Mouse (Mus musculus): ENCODE data around the gene 9330182L06Rik.

DNA sequence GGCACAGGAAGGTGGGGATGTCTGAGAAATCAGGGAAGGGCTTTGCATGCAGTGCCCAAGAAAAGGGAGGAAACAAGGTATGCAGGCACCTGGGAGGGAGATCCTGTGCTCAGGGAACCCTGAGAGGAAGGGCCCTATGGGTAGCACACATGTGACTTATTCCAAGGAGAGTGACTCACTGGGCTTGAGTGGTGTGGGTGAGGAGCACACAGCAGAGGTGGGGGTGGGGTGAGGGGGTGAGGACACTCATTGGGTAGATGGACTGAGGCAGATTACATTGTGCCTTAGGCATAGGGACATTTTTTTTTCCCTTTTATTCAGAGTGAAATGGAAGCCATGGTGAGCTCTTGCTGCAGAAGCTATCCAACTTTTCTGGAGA, 30.6 kb downstream of the 9330182L06Rik start:
- TF ChIP-seq ZC3H11A (IDR thresholded peaks at IDR 0.05; ENCODE audit: borderline replicate concordance, low read depth, low read length) (no peak), HCFC1 (IDR thresholded peaks at IDR 0.05; ENCODE audit: borderline replicate concordance, insufficient read depth, low read length) (no peak)
